Mouse (Mus musculus): ENCODE data around the gene Rimbp2.

The Rimbp2 gene

GRCm38 (mm10) chr5:128841541-128841940 is 111.7 kb downstream of the Rimbp2 start:
- no peak for DNase-seq

GRCm38 (mm10) chr5:128837045-128837444 is 116.2 kb downstream of the Rimbp2 start:
- DNase-seq, result no peak

GRCm38 (mm10) chr5:128834126-128834525 is 119.2 kb downstream of the Rimbp2 start:
- no peak for DNase-seq

- DNase-seq, result no peak
Observed at GRCm38 (mm10) chr5:128822843-128823242, 130.4 kb downstream of the Rimbp2 start.

GRCm38 (mm10) chr5:128819638-128820285 is 133.5 kb downstream of the Rimbp2 start:
- DNase-seq, result no peak

GRCm38 (mm10) chr5:128815629-128816028 is 137.7 kb downstream of the Rimbp2 start:
- DNase-seq, result no peak

GRCm38 (mm10) chr5:128815078-128815477 is 138.2 kb downstream of the Rimbp2 start:
- no peak for DNase-seq

- DNase-seq, result peak; percentile 46 to 50
Observed at GRCm38 (mm10) chr5:128813121-128813520, 140.2 kb downstream of the Rimbp2 start.

- no peak for DNase-seq
Observed at GRCm38 (mm10) chr5:128811431-128811830, 141.9 kb downstream of the Rimbp2 start.

- DNase-seq, result no peak
Observed at GRCm38 (mm10) chr5:128810006-128810405, 143.3 kb downstream of the Rimbp2 start.

GRCm38 (mm10) chr5:128809406-128809805 is 143.9 kb downstream of the Rimbp2 start:
- peak; percentile 51 to 52 for DNase-seq

GRCm38 (mm10) chr5:128808547-128809182 is 144.6 kb downstream of the Rimbp2 start:
- peak; percentile 51 to 61 for DNase-seq

GRCm38 (mm10) chr5:128807408-128807807 is 145.9 kb downstream of the Rimbp2 start:
- DNase-seq, result no peak

- DNase-seq, result no peak
Observed at GRCm38 (mm10) chr5:128806296-128806998, 146.8 kb downstream of the Rimbp2 start.

GRCm38 (mm10) chr5:128805092-128805491 is 148.2 kb downstream of the Rimbp2 start:
- no peak for DNase-seq

- DNase-seq, result no peak
Observed at GRCm38 (mm10) chr5:128800592-128800991, 152.7 kb downstream of the Rimbp2 start.

- no peak for DNase-seq
Observed at GRCm38 (mm10) chr5:128781621-128782020, 171.7 kb downstream of the Rimbp2 start.

GRCm38 (mm10) chr5:128776386-128776785 is 176.9 kb downstream of the Rimbp2 start:
- no peak for DNase-seq

GRCm38 (mm10) chr5:128769026-128769631 is 184.2 kb downstream of the Rimbp2 start:
- peak in 1 of 2 experiments; percentile 17 for DNase-seq

GRCm38 (mm10) chr5:128761118-128761517 is 192.2 kb downstream of the Rimbp2 start:
- DNase-seq, result peak; percentile 11 to 40

GRCm38 (mm10) chr5:128746261-128746660 is 207.0 kb downstream of the Rimbp2 start:
- no peak for DNase-seq

GRCm38 (mm10) chr5:128745206-128745605 is 208.1 kb downstream of the Rimbp2 start:
- no peak for DNase-seq

- no peak for DNase-seq
Observed at GRCm38 (mm10) chr5:128744351-128744750, 208.9 kb downstream of the Rimbp2 start.

GRCm38 (mm10) chr5:128739838-128740171 is 213.5 kb downstream of the Rimbp2 start:
- DNase-seq, result no peak
